8 mouse cellular contexts compared by ENCODE assay signal in the genomic region with DNA sequence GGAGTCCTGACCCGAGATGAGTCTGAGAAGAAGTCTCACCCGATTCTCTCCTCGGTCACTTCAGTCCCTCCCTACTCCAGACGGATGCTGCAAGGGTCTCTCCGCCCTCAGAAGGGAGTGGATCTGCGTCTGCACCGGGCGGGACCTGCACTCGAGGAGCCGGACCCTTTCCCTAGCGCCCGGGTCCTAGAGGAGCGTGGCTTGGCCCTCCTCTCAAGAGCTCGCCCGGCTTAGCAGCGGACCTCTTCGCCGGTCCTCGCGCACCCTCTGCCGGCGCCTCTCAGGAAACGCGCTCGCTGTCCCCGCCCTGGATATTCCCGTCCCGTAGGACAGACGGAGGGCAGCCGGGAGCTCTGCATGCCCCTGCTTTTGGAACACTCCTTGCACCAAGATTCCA. TPM values are rescaled to one million over a fixed set of nuclear protein-coding genes. Genes with fewer than 3 reads are reported as not detected.
DNase-seq lines count a peak whose midpoint lies in the region; ATAC-seq and TF ChIP-seq lines count a peak whose summit lies in the region.

No protein-coding gene starts in this region.

- H3K4me3 ChIP-seq in embryonic facial prominence, embryonic 12.5 days = peak overlapping the region; percentile 34
- peak overlapping the region; percentile 42; the same call in 1 of the 2 replicates for H3K4me3 ChIP-seq in liver, adult 2 months (ENCODE audit: insufficient read depth, low read depth, low read length)

- no peak for TF ChIP-seq POLR2A in liver, adult 2 months (IDR thresholded peaks at IDR 0.05; ENCODE audit: extremely low read depth, insufficient read depth, low read length)

- no peaks in the 10 kb centered on the region for H3K9me3 ChIP-seq in embryonic facial prominence, embryonic 12.5 days

- peak overlapping the region; percentile 32; the same call in 1 of the 2 replicates for H3K9ac ChIP-seq in embryonic facial prominence, embryonic 12.5 days
- H3K9ac ChIP-seq in liver, adult 2 months (ENCODE audit: low read depth, low read length) = 0 out of 2 replicates have a peak overlapping the region, but pooled peaks have one; percentile 20

- peak overlapping the region; percentile 77 for H3K4me2 ChIP-seq in embryonic facial prominence, embryonic 12.5 days (replicated peaks)

- peak; percentile 57 for ATAC-seq in embryonic facial prominence, embryonic 12.5 days (ENCODE audit: insufficient number of reproducible peaks, insufficient read depth, low FRiP score, low TSS enrichment)
- ATAC-seq in monocyte, adult 5-6 weeks (replicated peaks; ENCODE audit: insufficient number of reproducible peaks, low FRiP score, low TSS enrichment, poor library complexity, severe bottlenecking) = peak; percentile 56

- H3K27ac ChIP-seq in embryonic facial prominence, embryonic 12.5 days = no peak overlapping the region
- no peak overlapping the region for H3K27ac ChIP-seq in liver, adult 2 months (replicated peaks; ENCODE audit: insufficient read depth, low read depth, low read length)

- peaks cover 24% of the 10 kb centered on the region; the same call in 1 of the 2 replicates for H3K4me1 ChIP-seq in embryonic facial prominence, embryonic 12.5 days
- peaks cover 6% of the 10 kb centered on the region; the same call in 1 of the 2 replicates for H3K4me1 ChIP-seq in liver, adult 2 months (ENCODE audit: control insufficient read depth, insufficient read depth, low read length)

- peak; percentile 86 for TF ChIP-seq CTCF in liver, adult 2 months (IDR thresholded peaks at IDR 0.05; ENCODE audit: low read depth, low read length)

- WGBS in embryonic facial prominence, embryonic 12.5 days = under 1% methylated on average over 30 of the region's 30 CpGs
- WGBS in liver, adult 2 months = under 1% methylated on average over 30 of the region's 30 CpGs

- H3K36me3 ChIP-seq in embryonic facial prominence, embryonic 12.5 days = no peaks in the 10 kb centered on the region
- H3K36me3 ChIP-seq in liver, adult 2 months (ENCODE audit: control insufficient read depth, insufficient read depth, low read length) = no peaks in the 10 kb centered on the region

- peak; percentile 83 for DNase-seq in 3T3-L1 (ENCODE audit: low read depth, low spot score)
- peak; percentile 91 for DNase-seq in adrenal gland, postnatal 14 days
- DNase-seq in heart, adult 9 months (ENCODE audit: low spot score in 2 of 2) = peak; percentile 68 to 79
- peak; percentile 80 for DNase-seq in kidney, adult 9 months
- peak; percentile 21 for DNase-seq in liver, adult 2 months (ENCODE audit: extremely low read depth, low read depth, low spot score)
- peak; percentile 67 to 69 for DNase-seq in spleen, postnatal 36 days (ENCODE audit: low spot score in 2 of 2)

- peaks cover 59% of the 10 kb centered on the region for H3K27me3 ChIP-seq in embryonic facial prominence, embryonic 12.5 days
- peaks cover 8% of the 10 kb centered on the region for H3K27me3 ChIP-seq in liver, adult 2 months (ENCODE audit: control insufficient read depth, insufficient read depth, low read length)

- no peaks in the 10 kb centered on the region for H3K79me2 ChIP-seq in liver, adult 2 months (ENCODE audit: control insufficient read depth, insufficient read depth, low read length)

RNA-seq across cellular contexts. Expression of gene Poll, which starts 15.4 kb away (rescaled TPM):
- total RNA-seq in adrenal gland, postnatal 14 days (2021) = 9.3 and 11.3 TPM in 2 replicates
- polyA plus RNA-seq in embryonic facial prominence, embryonic 12.5 days (2016; fragmentation: Nextera tagmentation; extraction: Ambion mirVana) = 15.6 and 17.6 TPM in 2 replicates
- 6.1 TPM in 2 replicates for total RNA-seq in liver, adult 2 months (2014; rRNA removed)
- 7.1 and 7.3 TPM in 2 replicates for polyA plus RNA-seq in liver, adult 2 months (2012; rRNA removed)
- total RNA-seq in monocyte, adult 5-6 weeks (2017) = 4.7 to 6.3 TPM (median 5.7 TPM) in 3 replicates

RNA-seq across cellular contexts. Expression of gene Gm17018, which starts 15.5 kb away (rescaled TPM):
- total RNA-seq in adrenal gland, postnatal 14 days (2021) = 21.1 and 22.6 TPM in 2 replicates
- polyA plus RNA-seq in embryonic facial prominence, embryonic 12.5 days (2016; fragmentation: Nextera tagmentation; extraction: Ambion mirVana) = 43.3 and 43.8 TPM in 2 replicates
- total RNA-seq in liver, adult 2 months (2014; rRNA removed) = 5.5 and 6.0 TPM in 2 replicates
- 2.8 and 3.0 TPM in 2 replicates for polyA plus RNA-seq in liver, adult 2 months (2012; rRNA removed)
- 16.6 to 18.7 TPM (median 16.9 TPM) in 3 replicates for total RNA-seq in monocyte, adult 5-6 weeks (2017)

Comparison
In these comparisons a context has a peak if more than half of its experiments do, and no peak if none do; other contexts are left out.
1. DNase-seq: peak in every context shown above with its lines; median percentile 91 in adrenal gland, postnatal 14 days; 83 in 3T3-L1; 80 in kidney, adult 9 months; 74 in heart, adult 9 months; 68 in spleen, postnatal 36 days; 21 in liver, adult 2 months.